Mouse (Mus musculus) left cerebral cortex, adult 2 months (tissue): ENCODE results near the gene Samt3. TPM values are rescaled to one million over a fixed set of nuclear protein-coding genes. Genes with fewer than 3 reads are reported as not detected.

Source experiments
- DNase-seq, 2 experiments: peaks; one replicate each; pipeline ENCODE4 v3.0.0; 2021 to 2022; ENCODE audit warnings: low spot score in 2 of 2, mixed read lengths in 1 of 2; ENCODE audit errors: extremely low spot score in 1 of 2
- H3K27ac ChIP-seq: fragments of 200-600 bp; 2 replicates; pipeline ENCODE4 v1.8.1; 2022
- H3K4me3 ChIP-seq: fragments of 200-600 bp; 2 replicates; pipeline ENCODE4 v1.8.1; 2022
- CTCF ChIP-seq: fragments of 200-600 bp; IDR thresholded peaks from 2 replicates; pipeline ENCODE4 v1.8.1; 2022; ENCODE audit warnings: antibody characterized with exemption, mild to moderate bottlenecking, moderate library complexity
- intact Hi-C: fragments of 180-260 bp; cut with DNase I; formaldehyde crosslinking; loops from one replicate; pipeline ENCODE4 v1.15.1; 2025
- long read RNA-seq, 2 experiments: library from polyadenylated mRNA; stranded (forward); transcript quantifications; one replicate each; pipeline ENCODE4 v2.0.0; 2021; ENCODE audit warnings: borderline mapping rate in 2 of 2
- total RNA-seq, 2 experiments: library from RNA; stranded (reverse); gene quantifications; 2 replicates each; pipeline ENCODE4 v1.2.3; 2021

The Samt3 gene
- total RNA-seq = not detected
- long read RNA-seq, experiment 1 = 0 reads
- long read RNA-seq, experiment 2 = 0 reads

DNA sequence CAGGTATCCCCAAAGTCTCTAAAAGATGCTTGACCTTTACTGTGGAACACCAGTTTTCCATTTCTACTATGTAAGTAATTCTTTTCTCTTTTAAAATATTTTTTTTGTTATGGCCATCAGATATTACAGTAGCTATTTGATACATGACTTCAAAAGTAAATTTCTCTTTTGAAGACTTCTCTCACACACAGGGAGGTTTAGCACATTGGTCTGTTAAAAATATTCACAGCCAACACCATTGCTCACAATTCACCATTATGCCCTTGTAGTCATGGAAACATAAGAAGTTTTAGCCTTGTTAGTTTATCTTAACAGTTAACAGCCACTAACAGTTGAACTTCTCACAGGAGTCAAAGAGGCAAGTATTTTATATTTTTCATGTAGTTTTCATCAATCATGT is at the start of gene Samt3:
Samt3 (plus strand) TSS at position 301 of the 400 bp plus-strand sequence.
- intact Hi-C loops = no loop called here
- no peak within 1 kb of the TSS for H3K27ac ChIP-seq
- no peak for TF ChIP-seq CTCF
- no peak within 1 kb of the TSS for H3K4me3 ChIP-seq
- DNase-seq = no peak

DNA sequence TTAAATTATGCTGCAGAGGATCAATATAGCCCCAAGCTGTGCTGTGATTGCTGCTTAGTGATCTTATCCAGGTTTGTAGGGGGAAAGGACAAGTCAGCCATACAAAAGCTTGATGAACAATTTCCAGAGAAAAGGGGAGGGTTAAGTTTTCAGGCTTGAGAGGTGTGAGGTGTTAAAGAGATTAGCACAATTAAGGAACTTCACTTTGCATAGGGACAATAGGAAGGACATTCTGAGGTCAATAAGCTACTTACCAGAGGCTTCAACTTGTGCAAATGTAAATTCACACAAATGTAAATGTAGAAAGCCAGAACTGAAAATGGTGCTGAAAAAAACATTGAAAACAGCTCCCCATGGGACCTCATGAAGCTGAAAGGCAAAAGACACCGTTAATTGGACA is 27.4 kb upstream of the Samt3 start:
- intact Hi-C loops = no loop called here
- H3K4me3 ChIP-seq = no peak overlapping the region
- TF ChIP-seq CTCF = no peak
- DNase-seq = no peak
- H3K27ac ChIP-seq = no peak overlapping the region

DNA sequence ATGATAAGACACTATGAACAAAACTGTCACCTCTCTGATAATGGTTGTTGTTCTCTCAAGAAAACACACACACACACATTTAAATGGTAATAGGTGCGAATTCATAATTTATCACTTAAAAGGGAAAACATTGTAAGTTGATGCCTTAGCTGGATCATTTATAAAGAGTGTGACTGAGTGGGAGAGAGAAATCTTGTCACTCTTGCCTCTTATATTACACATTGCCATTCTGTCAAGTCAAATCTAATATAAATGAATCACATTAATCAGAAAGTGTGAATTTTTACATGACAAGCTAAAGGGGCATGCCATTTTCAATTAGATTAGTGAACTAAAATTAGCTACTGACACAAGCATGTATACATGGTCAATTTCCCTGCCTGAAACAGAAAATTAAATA is 44.7 kb downstream of the Samt3 start:
- H3K27ac ChIP-seq = no peak overlapping the region
- DNase-seq = no peak
- no peak overlapping the region for H3K4me3 ChIP-seq
- intact Hi-C loops = no loop called here
- no peak for TF ChIP-seq CTCF

Other genes starting within 250 kb of the Samt3 start
- under 1 TPM; 0.18 to 0.35 TPM for gene 5430427O19Rik, start 173.8 kb upstream of the Samt3 start, total RNA-seq
- gene Nr0b1, start 147.6 kb downstream of the Samt3 start, total RNA-seq = not detected